Mouse (Mus musculus) mouse embryonic stem cell (cell line): ENCODE measurements around the gene Npm1.

Experiments
- in situ Hi-C, 2 experiments: fragments of 300-500 bp; cut with MboI; formaldehyde crosslinking; loops; 1 replicate in 1 of 2; 3 replicates in 1 of 2; pipeline ENCODE4 v1.14.3; 2019 to 2020; ENCODE audit warnings: low sequenced_read_pairs in 2 of 2, low pct_unique_long_range_greater_than_20kb in 1 of 2, mixed read lengths in 1 of 2; ENCODE audit not compliant: unreplicated experiment in 1 of 2

The Npm1 gene

GRCm38 (mm10) chr11:33122575-33123268 lies 40.3 kb downstream of the Npm1 start:
- in situ Hi-C loops = no loop called here

- in situ Hi-C loops = no loop called here
These were observed 43.5 kb downstream of the Npm1 start for GRCm38 (mm10) chr11:33119556-33119955.

DNA sequence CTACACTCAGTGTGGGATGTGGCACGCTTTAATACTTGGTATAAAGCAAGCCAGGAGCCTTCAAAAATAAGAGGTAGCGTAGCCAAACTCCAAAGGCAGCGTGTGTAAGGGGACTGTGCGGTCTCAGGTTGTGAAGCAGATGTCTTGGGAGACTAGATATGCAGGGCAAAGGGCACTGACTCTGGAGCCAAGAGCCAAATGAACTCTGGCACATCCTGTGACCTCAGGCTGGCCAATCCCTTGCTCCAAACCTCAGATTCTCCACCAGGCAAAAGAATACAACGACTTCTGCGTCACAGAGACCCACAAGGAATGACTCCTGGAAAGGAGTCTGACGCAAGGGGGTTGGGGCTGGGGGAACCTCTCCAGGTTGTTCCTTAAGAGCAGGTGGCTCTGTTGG lies 43.9 kb downstream of the Npm1 start:
- in situ Hi-C loops = no loop called here

DNA sequence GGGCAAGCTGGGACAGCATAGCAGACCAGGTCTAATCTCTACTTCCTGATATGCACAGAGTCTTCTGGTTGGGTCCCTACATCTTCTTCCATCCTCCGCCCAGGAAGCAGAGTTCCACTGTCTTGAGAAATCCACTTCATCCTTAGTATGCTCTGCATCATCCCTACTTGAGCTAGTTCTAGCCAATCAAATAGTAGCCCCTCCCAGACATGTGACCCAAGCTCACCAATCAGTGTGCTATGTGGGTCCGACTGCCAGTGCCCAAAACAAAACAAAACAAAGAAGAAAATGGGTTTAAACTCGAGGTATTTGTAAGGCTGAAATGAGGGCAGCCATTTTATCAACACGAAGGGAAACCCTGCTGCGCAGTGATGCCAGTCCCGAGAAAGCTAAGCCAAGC lies 44.5 kb downstream of the Npm1 start:
- in situ Hi-C loops = no loop called here

- in situ Hi-C loops = no loop called here
These were observed 47.2 kb downstream of the Npm1 start for GRCm38 (mm10) chr11:33115796-33116195.

DNA sequence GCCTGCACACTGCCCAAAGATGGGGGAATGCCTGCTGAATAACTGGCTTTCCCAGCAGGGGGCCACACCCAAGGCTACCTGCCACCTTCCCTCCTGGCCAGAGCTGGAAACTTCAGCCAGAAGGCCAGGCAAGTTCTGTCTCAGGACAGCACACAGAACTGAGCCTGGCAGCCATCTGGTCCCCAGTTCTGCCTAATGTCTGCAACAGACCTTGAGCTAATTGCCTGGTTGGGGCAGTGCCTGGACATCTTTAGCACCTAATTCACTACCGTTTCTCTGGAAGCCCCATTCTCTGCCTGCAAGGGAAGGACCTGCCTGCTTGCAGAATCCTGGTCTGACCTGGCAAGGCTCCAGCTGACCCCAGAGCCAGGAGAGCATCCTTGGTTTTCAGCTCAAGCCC lies 50.6 kb downstream of the Npm1 start:
- in situ Hi-C loops = no loop called here

GRCm38 (mm10) chr11:33110111-33110510 lies 52.9 kb downstream of the Npm1 start:
- in situ Hi-C loops = no loop called here

GRCm38 (mm10) chr11:33107540-33107939 lies 55.5 kb downstream of the Npm1 start:
- in situ Hi-C loops = no loop called here

- in situ Hi-C loops = no loop called here
These were observed 58.1 kb downstream of the Npm1 start for GRCm38 (mm10) chr11:33104911-33105316.

- in situ Hi-C loops = no loop called here
These were observed 59.6 kb downstream of the Npm1 start for GRCm38 (mm10) chr11:33103291-33103943.
